Mouse (Mus musculus): ENCODE results near the gene Hps5. TPM values are rescaled to one million over a fixed set of nuclear protein-coding genes. Genes with fewer than 3 reads are reported as not detected.
"Not testable (repeated sequence)": the region's sequence is repeated elsewhere in the genome, so short reads cannot be mapped to it uniquely, and the experiment has no call there.

The Hps5 gene
- polyA plus RNA-seq, 1 experiment = 0.09 TPM

- Histone ChIP-seq H3K36me3 (ENCODE audit: control insufficient read depth) (no peaks in the 10 kb centered on the region), H3K27me3 (ENCODE audit: control insufficient read depth) (no peaks in the 10 kb centered on the region), H3K4me1 (ENCODE audit: control insufficient read depth) (no peaks in the 10 kb centered on the region), H3K4me3 (replicated peaks) (no peak overlapping the region), H3K9me3 (ENCODE audit: control insufficient read depth, low read length) (no peaks in the 10 kb centered on the region)
- TF ChIP-seq GATA1 (IDR thresholded peaks at IDR 0.05; ENCODE audit: low read length) = no peak
- TF ChIP-seq TAL1 (IDR thresholded peaks at IDR 0.05; ENCODE audit: low read length) = no peak
These were observed 47.4 kb downstream of the Hps5 start for GRCm38 (mm10) chr7:46748459-46748858.

- Histone ChIP-seq H3K36me3 (ENCODE audit: control insufficient read depth) (no peaks in the 10 kb centered on the region), H3K4me3 (replicated peaks) (no peak overlapping the region), H3K4me1 (ENCODE audit: control insufficient read depth) (no peaks in the 10 kb centered on the region), H3K9me3 (ENCODE audit: control insufficient read depth, low read length) (no peaks in the 10 kb centered on the region), H3K27me3 (ENCODE audit: control insufficient read depth) (no peaks in the 10 kb centered on the region)
- TF ChIP-seq TAL1 (IDR thresholded peaks at IDR 0.05; ENCODE audit: low read length) (no peak), GATA1 (IDR thresholded peaks at IDR 0.05; ENCODE audit: low read length) (no peak)
These were observed 49.5 kb downstream of the Hps5 start for GRCm38 (mm10) chr7:46746381-46746780.

- no peak for TF ChIP-seq GATA1 (IDR thresholded peaks at IDR 0.05; ENCODE audit: low read length)
- no peak for TF ChIP-seq TAL1 (IDR thresholded peaks at IDR 0.05; ENCODE audit: low read length)
- no peaks in the 10 kb centered on the region for H3K27me3 ChIP-seq (ENCODE audit: control insufficient read depth)
- no peaks in the 10 kb centered on the region for H3K36me3 ChIP-seq (ENCODE audit: control insufficient read depth)
- H3K4me3 ChIP-seq (replicated peaks) = no peak overlapping the region
- H3K4me1 ChIP-seq (ENCODE audit: control insufficient read depth) = no peaks in the 10 kb centered on the region
- no peaks in the 10 kb centered on the region for H3K9me3 ChIP-seq (ENCODE audit: control insufficient read depth, low read length)
These were observed 50.0 kb downstream of the Hps5 start for GRCm38 (mm10) chr7:46745816-46746215.

GRCm38 (mm10) chr7:46742880-46743279 lies 53.0 kb downstream of the Hps5 start, which contains the start of gene Saa1:
TSS of gene Saa1 (minus strand) at chr7:46742980.
- not testable (repeated sequence) for H3K4me3 ChIP-seq (replicated peaks); H3K27me3 ChIP-seq (ENCODE audit: control insufficient read depth); H3K9me3 ChIP-seq (ENCODE audit: control insufficient read depth, low read length); H3K36me3 ChIP-seq (ENCODE audit: control insufficient read depth); H3K4me1 ChIP-seq (ENCODE audit: control insufficient read depth)

- H3K4me3 ChIP-seq (replicated peaks); H3K27me3 ChIP-seq (ENCODE audit: control insufficient read depth); H3K4me1 ChIP-seq (ENCODE audit: control insufficient read depth); H3K36me3 ChIP-seq (ENCODE audit: control insufficient read depth); H3K9me3 ChIP-seq (ENCODE audit: control insufficient read depth, low read length): not testable (repeated sequence)
These were observed 55.8 kb downstream of the Hps5 start for GRCm38 (mm10) chr7:46740041-46740440.

- H3K36me3 ChIP-seq (ENCODE audit: control insufficient read depth) = no peaks in the 10 kb centered on the region
- H3K9me3 ChIP-seq (ENCODE audit: control insufficient read depth, low read length) = no peaks in the 10 kb centered on the region
- TF ChIP-seq GATA1 (IDR thresholded peaks at IDR 0.05; ENCODE audit: low read length) (no peak), TAL1 (IDR thresholded peaks at IDR 0.05; ENCODE audit: low read length) (no peak)
- no peak overlapping the region for H3K4me3 ChIP-seq (replicated peaks)
- no peaks in the 10 kb centered on the region for H3K27me3 ChIP-seq (ENCODE audit: control insufficient read depth)
- no peaks in the 10 kb centered on the region for H3K4me1 ChIP-seq (ENCODE audit: control insufficient read depth)
These were observed 57.1 kb downstream of the Hps5 start for GRCm38 (mm10) chr7:46738561-46739460.

- Histone ChIP-seq H3K4me3 (replicated peaks) (no peak overlapping the region), H3K4me1 (ENCODE audit: control insufficient read depth) (no peaks in the 10 kb centered on the region), H3K9me3 (ENCODE audit: control insufficient read depth, low read length) (no peaks in the 10 kb centered on the region), H3K36me3 (ENCODE audit: control insufficient read depth) (no peaks in the 10 kb centered on the region), H3K27me3 (ENCODE audit: control insufficient read depth) (no peaks in the 10 kb centered on the region)
- TF ChIP-seq GATA1 (IDR thresholded peaks at IDR 0.05; ENCODE audit: low read length) = no peak
- no peak for TF ChIP-seq TAL1 (IDR thresholded peaks at IDR 0.05; ENCODE audit: low read length)
These were observed 60.9 kb downstream of the Hps5 start for GRCm38 (mm10) chr7:46734983-46735382.

GRCm38 (mm10) chr7:46732458-46732857 lies 63.4 kb downstream of the Hps5 start, which contains the start of gene Saa4:
TSS of gene Saa4 (minus strand) at chr7:46732603.
- Histone ChIP-seq H3K4me3 (replicated peaks) (no peak within 1 kb of the TSS), H3K36me3 (ENCODE audit: control insufficient read depth) (no peaks in the 10 kb centered on the region; the same call in 1 of the 2 replicates), H3K27me3 (ENCODE audit: control insufficient read depth) (no peaks in the 10 kb centered on the region), H3K4me1 (ENCODE audit: control insufficient read depth) (no peaks in the 10 kb centered on the region), H3K9me3 (ENCODE audit: control insufficient read depth, low read length) (no peaks in the 10 kb centered on the region)
- no peak for TF ChIP-seq GATA1 (IDR thresholded peaks at IDR 0.05; ENCODE audit: low read length)
- no peak for TF ChIP-seq TAL1 (IDR thresholded peaks at IDR 0.05; ENCODE audit: low read length)

GRCm38 (mm10) chr7:46727584-46727983 lies 68.3 kb downstream of the Hps5 start:
- H3K4me3 ChIP-seq (replicated peaks) = no peak overlapping the region
- no peaks in the 10 kb centered on the region for H3K9me3 ChIP-seq (ENCODE audit: control insufficient read depth, low read length)
- TF ChIP-seq GATA1 (IDR thresholded peaks at IDR 0.05; ENCODE audit: low read length) (no peak), TAL1 (IDR thresholded peaks at IDR 0.05; ENCODE audit: low read length) (no peak)
- H3K27me3 ChIP-seq (ENCODE audit: control insufficient read depth) = no peaks in the 10 kb centered on the region
- no peaks in the 10 kb centered on the region; the same call in 1 of the 2 replicates for H3K36me3 ChIP-seq (ENCODE audit: control insufficient read depth)
- H3K4me1 ChIP-seq (ENCODE audit: control insufficient read depth) = no peaks in the 10 kb centered on the region
